Mouse (Mus musculus): Measurements from ENCODE around the gene Rtkn2. TPM values are rescaled to one million over a fixed set of nuclear protein-coding genes. Genes with fewer than 3 reads are reported as not detected.

Gene Rtkn2
- polyA plus RNA-seq, 1 experiment = 2.0 TPM

DNA sequence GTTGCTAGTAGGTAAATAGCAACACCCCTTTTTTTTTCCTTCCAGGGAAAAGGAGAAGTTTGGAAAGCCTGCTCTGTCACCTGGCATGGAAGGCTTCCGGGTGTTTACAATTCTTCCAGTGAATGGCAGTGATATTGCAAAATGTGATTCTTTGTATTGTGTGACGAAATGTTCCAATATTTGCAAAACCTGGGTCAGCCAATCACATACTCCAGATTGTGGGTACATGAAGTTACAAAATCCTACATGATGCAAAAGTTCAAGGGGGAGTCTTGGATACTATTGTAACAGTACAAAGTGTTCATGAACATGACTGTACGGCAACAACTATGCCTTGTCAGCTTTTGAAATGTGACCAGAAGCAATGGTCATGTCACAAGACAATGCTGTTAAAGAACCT is 78.5 kb downstream of the Rtkn2 start:
- 94% methylated on average over 3 of the region's 3 CpGs for WGBS
- Histone ChIP-seq H3K27me3 (ENCODE audit: control insufficient read depth, insufficient read depth, low read length) (no peaks in the 10 kb centered on the region), H3K4me3 (replicated peaks; ENCODE audit: insufficient read depth, low read depth, low read length) (no peak overlapping the region), H3K4me1 (ENCODE audit: control insufficient read depth, insufficient read depth, low read length) (no peaks in the 10 kb centered on the region), H3K27ac (ENCODE audit: insufficient read depth, low read length) (no peak overlapping the region)
- TF ChIP-seq POLR2A (IDR thresholded peaks at IDR 0.05; ENCODE audit: borderline replicate concordance, insufficient read depth, low read length) = no peak
- no peak for TF ChIP-seq CTCF (IDR thresholded peaks at IDR 0.05; ENCODE audit: borderline replicate concordance, insufficient read depth, low read depth, low read length)
- no peak for DNase-seq

- Histone ChIP-seq H3K27me3 (ENCODE audit: control insufficient read depth, insufficient read depth, low read length) (no peaks in the 10 kb centered on the region), H3K4me1 (ENCODE audit: control insufficient read depth, insufficient read depth, low read length) (no peaks in the 10 kb centered on the region), H3K4me3 (replicated peaks; ENCODE audit: insufficient read depth, low read depth, low read length) (no peak overlapping the region), H3K27ac (ENCODE audit: insufficient read depth, low read length) (no peak overlapping the region)
- DNase-seq = no peak
- WGBS = 100% methylated on average over 1 of the region's 1 CpGs
- TF ChIP-seq CTCF (IDR thresholded peaks at IDR 0.05; ENCODE audit: borderline replicate concordance, insufficient read depth, low read depth, low read length) (no peak), POLR2A (IDR thresholded peaks at IDR 0.05; ENCODE audit: borderline replicate concordance, insufficient read depth, low read length) (no peak)
Observed at GRCm38 (mm10) chr10:68058378-68058777, 79.0 kb downstream of the Rtkn2 start.

DNA sequence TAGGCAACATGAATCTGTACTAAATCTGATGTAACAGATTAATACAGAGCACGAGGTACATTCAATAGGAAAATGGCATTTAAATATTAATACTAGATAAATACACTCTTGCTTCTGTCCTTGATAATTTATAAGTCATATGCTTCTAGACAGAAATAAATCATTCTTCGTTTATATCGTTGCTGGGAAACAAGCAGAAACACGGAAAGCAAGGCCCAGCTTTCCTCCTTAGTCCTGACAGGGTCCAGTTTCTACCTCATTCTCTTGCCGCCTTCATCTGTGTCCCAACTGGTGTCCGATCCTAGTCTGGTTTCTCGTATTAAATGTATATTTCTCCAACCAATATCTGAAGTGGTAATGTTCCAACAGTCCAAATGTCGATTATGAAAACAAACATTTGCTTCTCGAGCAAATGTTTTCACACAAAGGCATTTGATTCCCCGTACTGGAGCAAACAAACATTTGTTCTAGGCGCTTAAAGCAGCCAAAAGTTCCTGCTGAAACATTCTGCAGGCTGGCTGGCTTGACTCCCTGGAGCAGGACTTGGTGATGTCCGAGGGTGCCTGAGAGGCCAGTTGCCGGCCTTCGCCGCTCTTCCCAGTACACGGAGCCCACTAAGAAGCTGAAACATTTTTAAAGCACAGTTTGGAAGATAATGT is 81.3 kb downstream of the Rtkn2 start:
- TF ChIP-seq CTCF (IDR thresholded peaks at IDR 0.05; ENCODE audit: borderline replicate concordance, insufficient read depth, low read depth, low read length) = no peak
- no peak for TF ChIP-seq POLR2A (IDR thresholded peaks at IDR 0.05; ENCODE audit: borderline replicate concordance, insufficient read depth, low read length)
- Histone ChIP-seq H3K27me3 (ENCODE audit: control insufficient read depth, insufficient read depth, low read length) (no peaks in the 10 kb centered on the region), H3K4me1 (ENCODE audit: control insufficient read depth, insufficient read depth, low read length) (no peaks in the 10 kb centered on the region), H3K27ac (ENCODE audit: insufficient read depth, low read length) (no peak overlapping the region), H3K4me3 (replicated peaks; ENCODE audit: insufficient read depth, low read depth, low read length) (no peak overlapping the region)
- no peak for DNase-seq
- 53% methylated on average over 16 of the region's 16 CpGs for WGBS

DNA sequence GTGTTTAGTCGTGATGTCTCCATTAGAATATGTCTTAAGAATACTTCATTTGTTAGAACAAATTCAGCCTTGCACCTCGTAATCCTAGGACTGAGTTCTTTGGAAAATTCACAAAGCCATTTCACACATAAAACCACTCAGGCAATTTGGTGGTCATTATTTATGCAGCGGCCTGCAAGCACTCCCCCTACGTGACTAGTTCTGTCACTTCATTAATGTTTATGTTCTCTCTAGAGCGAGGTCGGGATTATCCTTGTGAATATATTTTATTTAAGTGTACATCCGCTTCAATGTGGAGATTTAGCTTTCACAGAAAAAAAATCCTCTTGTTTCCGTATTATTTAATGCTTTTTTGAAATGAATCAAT is 81.9 kb downstream of the Rtkn2 start:
- TF ChIP-seq CTCF (IDR thresholded peaks at IDR 0.05; ENCODE audit: borderline replicate concordance, insufficient read depth, low read depth, low read length) (no peak), POLR2A (IDR thresholded peaks at IDR 0.05; ENCODE audit: borderline replicate concordance, insufficient read depth, low read length) (no peak)
- Histone ChIP-seq H3K4me3 (replicated peaks; ENCODE audit: insufficient read depth, low read depth, low read length) (no peak overlapping the region), H3K4me1 (ENCODE audit: control insufficient read depth, insufficient read depth, low read length) (no peaks in the 10 kb centered on the region), H3K27me3 (ENCODE audit: control insufficient read depth, insufficient read depth, low read length) (no peaks in the 10 kb centered on the region), H3K27ac (ENCODE audit: insufficient read depth, low read length) (no peak overlapping the region)
- 75% methylated on average over 8 of the region's 8 CpGs for WGBS
- DNase-seq = no peak

GRCm38 (mm10) chr10:68063806-68064545 is 84.6 kb downstream of the Rtkn2 start:
- Histone ChIP-seq H3K4me1 (ENCODE audit: control insufficient read depth, insufficient read depth, low read length) (no peaks in the 10 kb centered on the region), H3K4me3 (replicated peaks; ENCODE audit: insufficient read depth, low read depth, low read length) (no peak overlapping the region), H3K27me3 (ENCODE audit: control insufficient read depth, insufficient read depth, low read length) (no peaks in the 10 kb centered on the region), H3K27ac (ENCODE audit: insufficient read depth, low read length) (no peak overlapping the region)
- TF ChIP-seq CTCF (IDR thresholded peaks at IDR 0.05; ENCODE audit: borderline replicate concordance, insufficient read depth, low read depth, low read length) (no peak), POLR2A (IDR thresholded peaks at IDR 0.05; ENCODE audit: borderline replicate concordance, insufficient read depth, low read length) (no peak)
- WGBS = 32% methylated on average over 8 of the region's 8 CpGs
- DNase-seq = no peak

DNA sequence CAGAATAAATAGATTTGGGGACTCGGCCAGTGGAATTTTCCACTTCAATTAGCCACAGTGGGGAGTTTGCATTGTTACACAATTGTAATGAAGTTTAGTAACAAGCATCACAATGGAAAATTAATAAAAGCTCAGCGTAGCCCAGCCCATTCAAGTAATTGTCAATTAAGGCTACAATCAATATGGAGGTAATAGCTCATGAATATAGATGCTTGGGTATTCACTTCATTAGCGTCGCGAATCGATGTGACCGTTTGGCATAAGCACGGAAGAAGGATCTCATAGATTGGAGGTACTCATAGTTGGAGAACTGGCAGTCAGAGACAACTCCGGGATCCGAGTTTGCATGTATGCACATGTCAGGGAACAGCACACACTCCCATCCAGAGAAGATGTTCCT is 85.2 kb downstream of the Rtkn2 start:
- no peaks in the 10 kb centered on the region for H3K27me3 ChIP-seq (ENCODE audit: control insufficient read depth, insufficient read depth, low read length)
- WGBS = 8% methylated on average over 10 of the region's 10 CpGs
- no peak for DNase-seq
- TF ChIP-seq CTCF (IDR thresholded peaks at IDR 0.05; ENCODE audit: borderline replicate concordance, insufficient read depth, low read depth, low read length) = no peak
- no peak for TF ChIP-seq POLR2A (IDR thresholded peaks at IDR 0.05; ENCODE audit: borderline replicate concordance, insufficient read depth, low read length)
- H3K4me3 ChIP-seq (replicated peaks; ENCODE audit: insufficient read depth, low read depth, low read length) = no peak overlapping the region
- no peak overlapping the region for H3K27ac ChIP-seq (ENCODE audit: insufficient read depth, low read length)
- no peaks in the 10 kb centered on the region for H3K4me1 ChIP-seq (ENCODE audit: control insufficient read depth, insufficient read depth, low read length)

GRCm38 (mm10) chr10:68066173-68066572 is 86.8 kb downstream of the Rtkn2 start:
- no peak overlapping the region for H3K4me3 ChIP-seq (replicated peaks; ENCODE audit: insufficient read depth, low read depth, low read length)
- 95% methylated on average over 5 of the region's 5 CpGs for WGBS
- DNase-seq = no peak
- H3K27me3 ChIP-seq (ENCODE audit: control insufficient read depth, insufficient read depth, low read length) = no peaks in the 10 kb centered on the region
- TF ChIP-seq CTCF (IDR thresholded peaks at IDR 0.05; ENCODE audit: borderline replicate concordance, insufficient read depth, low read depth, low read length) (no peak), POLR2A (IDR thresholded peaks at IDR 0.05; ENCODE audit: borderline replicate concordance, insufficient read depth, low read length) (no peak)
- no peaks in the 10 kb centered on the region for H3K4me1 ChIP-seq (ENCODE audit: control insufficient read depth, insufficient read depth, low read length)
- H3K27ac ChIP-seq (ENCODE audit: insufficient read depth, low read length) = no peak overlapping the region

DNA sequence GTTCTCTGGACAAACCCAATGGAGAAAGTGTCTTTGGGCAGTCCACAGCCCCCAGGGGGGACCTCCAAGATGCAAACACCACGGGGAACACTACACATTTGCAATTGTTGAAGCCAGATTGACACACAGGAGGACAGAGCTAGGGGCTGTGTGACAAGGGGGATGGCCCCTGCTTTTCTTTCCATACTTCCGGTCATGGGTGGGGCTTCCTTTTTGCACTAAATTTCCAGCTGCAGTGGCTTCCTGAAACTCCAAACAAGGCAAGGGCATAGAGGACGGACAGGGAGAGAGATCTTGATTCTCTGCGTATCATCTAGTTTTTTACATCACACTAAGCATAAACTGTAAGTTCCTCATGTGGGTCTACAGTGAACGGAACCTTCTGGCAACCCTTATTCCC is 88.6 kb downstream of the Rtkn2 start:
- no peaks in the 10 kb centered on the region for H3K27me3 ChIP-seq (ENCODE audit: control insufficient read depth, insufficient read depth, low read length)
- no peak overlapping the region for H3K27ac ChIP-seq (ENCODE audit: insufficient read depth, low read length)
- no peak for TF ChIP-seq CTCF (IDR thresholded peaks at IDR 0.05; ENCODE audit: borderline replicate concordance, insufficient read depth, low read depth, low read length)
- no peak for TF ChIP-seq POLR2A (IDR thresholded peaks at IDR 0.05; ENCODE audit: borderline replicate concordance, insufficient read depth, low read length)
- no peaks in the 10 kb centered on the region for H3K4me1 ChIP-seq (ENCODE audit: control insufficient read depth, insufficient read depth, low read length)
- WGBS = 81% methylated on average over 5 of the region's 5 CpGs
- no peak for DNase-seq
- H3K4me3 ChIP-seq (replicated peaks; ENCODE audit: insufficient read depth, low read depth, low read length) = no peak overlapping the region

Data from cerebellum, adult 2 months (tissue).